Mouse (Mus musculus): Measurements from ENCODE around the gene Ankrd66. TPM values are rescaled to one million over a fixed set of nuclear protein-coding genes. Genes with fewer than 3 reads are reported as not detected.
"Not testable (repeated sequence)": the region's sequence is repeated elsewhere in the genome, so short reads cannot be mapped to it uniquely, and the experiment has no call there.

Gene Ankrd66
- total and polyA plus RNA-seq, 2 experiments from 2014 or later, result 0.10 to 1.2 TPM

DNA sequence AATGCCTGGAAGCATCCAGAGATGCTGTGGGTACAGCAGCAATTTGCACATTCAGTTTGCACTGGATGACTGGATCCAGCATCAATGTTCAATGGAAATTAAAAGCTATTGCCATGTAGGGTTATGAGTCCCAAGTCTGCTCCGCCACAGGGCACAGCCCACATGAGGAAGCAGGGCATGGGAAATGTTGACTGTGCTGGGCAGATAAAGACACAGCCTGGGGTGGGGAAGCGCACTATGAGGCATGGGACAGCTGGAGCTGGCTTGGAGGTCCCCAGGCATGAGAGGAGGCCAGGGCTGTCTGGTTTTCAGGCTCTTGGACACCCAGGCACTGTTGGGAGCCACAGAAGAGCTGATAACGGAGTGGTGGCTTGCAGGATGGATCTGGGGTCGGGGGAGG lies 601 bp upstream of the Ankrd66 start:
- Histone ChIP-seq H3K27me3 (ENCODE audit: insufficient read depth, low read length) (no peaks in the 10 kb centered on the region), H3K36me3 (ENCODE audit: insufficient read depth, low read length) (no peaks in the 10 kb centered on the region), H3K9ac (replicated peaks; ENCODE audit: low read length) (no peak overlapping the region), H3K9me3 (ENCODE audit: low read length) (no peaks in the 10 kb centered on the region), H3K4me2 (ENCODE audit: low read depth, low read length) (no peak overlapping the region), H3K27ac (no peak overlapping the region), H3K4me3 (ENCODE audit: low read length) (no peak overlapping the region), H3K4me1 (ENCODE audit: insufficient read depth, low read length) (no peaks in the 10 kb centered on the region)
- DNase-seq (ENCODE audit: low spot score) (no peak), ATAC-seq (no peak)
- TF ChIP-seq CTCF (IDR thresholded peaks at IDR 0.05; ENCODE audit: low read depth), result no peak
- 84% methylated on average over 4 of the region's 4 CpGs for WGBS

- Histone ChIP-seq H3K27me3 (ENCODE audit: insufficient read depth, low read length) (no peaks in the 10 kb centered on the region), H3K4me3 (ENCODE audit: low read length) (no peak overlapping the region), H3K9me3 (ENCODE audit: low read length) (no peaks in the 10 kb centered on the region), H3K9ac (replicated peaks; ENCODE audit: low read length) (no peak overlapping the region), H3K27ac (no peak overlapping the region), H3K36me3 (ENCODE audit: insufficient read depth, low read length) (no peaks in the 10 kb centered on the region), H3K4me1 (ENCODE audit: insufficient read depth, low read length) (0 out of 2 replicates have a peak, but pooled peaks cover 3% of the 10 kb centered on the region), H3K4me2 (ENCODE audit: low read depth, low read length) (no peak overlapping the region)
- ATAC-seq (no peak), DNase-seq (ENCODE audit: low spot score) (no peak)
- 90% methylated on average over 3 of the region's 3 CpGs for WGBS
- TF ChIP-seq CTCF (IDR thresholded peaks at IDR 0.05; ENCODE audit: low read depth), result no peak
These were observed 4.7 kb downstream of the Ankrd66 start for GRCm38 (mm10) chr17:43538767-43539166.

DNA sequence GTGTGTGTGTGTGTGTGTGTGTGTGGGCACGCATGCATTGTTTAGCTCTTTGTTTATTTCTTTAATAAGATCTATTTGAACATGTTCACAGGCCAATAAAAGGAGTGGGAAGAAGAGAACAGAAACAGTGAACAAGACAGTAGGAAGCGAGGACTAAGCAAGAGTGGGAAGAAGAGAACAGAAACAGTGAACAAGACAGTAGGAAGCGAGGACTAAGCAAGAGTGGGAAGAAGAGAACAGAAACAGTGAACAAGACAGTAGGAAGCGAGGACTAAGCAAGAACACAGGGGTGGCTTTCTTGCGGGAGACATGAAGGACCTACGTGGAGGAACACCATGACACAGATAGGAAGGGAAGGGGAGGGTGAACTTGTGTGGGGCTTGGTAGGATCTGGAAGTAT lies 6.6 kb downstream of the Ankrd66 start:
- not testable (repeated sequence) for H3K27me3 ChIP-seq (ENCODE audit: insufficient read depth, low read length); ATAC-seq; H3K9me3 ChIP-seq (ENCODE audit: low read length); DNase-seq (ENCODE audit: low spot score); H3K9ac ChIP-seq (replicated peaks; ENCODE audit: low read length); H3K36me3 ChIP-seq (ENCODE audit: insufficient read depth, low read length); H3K4me2 ChIP-seq (ENCODE audit: low read depth, low read length); H3K4me3 ChIP-seq (ENCODE audit: low read length); H3K27ac ChIP-seq; H3K4me1 ChIP-seq (ENCODE audit: insufficient read depth, low read length)
- 90% methylated on average over 6 of the region's 6 CpGs for WGBS

- Histone ChIP-seq H3K9me3 (ENCODE audit: low read length) (no peaks in the 10 kb centered on the region), H3K27me3 (ENCODE audit: insufficient read depth, low read length) (no peaks in the 10 kb centered on the region), H3K27ac (peak overlapping the region; percentile 62), H3K4me1 (ENCODE audit: insufficient read depth, low read length) (0 out of 2 replicates have a peak, but pooled peaks cover 3% of the 10 kb centered on the region), H3K4me3 (ENCODE audit: low read length) (0 out of 2 replicates have a peak overlapping the region, but pooled peaks have one; percentile 14), H3K4me2 (ENCODE audit: low read depth, low read length) (peak overlapping the region; percentile 35), H3K9ac (replicated peaks; ENCODE audit: low read length) (no peak overlapping the region), H3K36me3 (ENCODE audit: insufficient read depth, low read length) (no peaks in the 10 kb centered on the region)
- 6% methylated on average over 23 of the region's 23 CpGs for WGBS
- TF ChIP-seq CTCF (IDR thresholded peaks at IDR 0.05; ENCODE audit: low read depth), result peak; percentile 47; the same call in 1 of the 2 replicates
- DNase-seq (ENCODE audit: low spot score) (peak; percentile 85), ATAC-seq (peak; percentile 95)
These were observed 8.8 kb downstream of the Ankrd66 start for GRCm38 (mm10) chr17:43534362-43535222.

DNA sequence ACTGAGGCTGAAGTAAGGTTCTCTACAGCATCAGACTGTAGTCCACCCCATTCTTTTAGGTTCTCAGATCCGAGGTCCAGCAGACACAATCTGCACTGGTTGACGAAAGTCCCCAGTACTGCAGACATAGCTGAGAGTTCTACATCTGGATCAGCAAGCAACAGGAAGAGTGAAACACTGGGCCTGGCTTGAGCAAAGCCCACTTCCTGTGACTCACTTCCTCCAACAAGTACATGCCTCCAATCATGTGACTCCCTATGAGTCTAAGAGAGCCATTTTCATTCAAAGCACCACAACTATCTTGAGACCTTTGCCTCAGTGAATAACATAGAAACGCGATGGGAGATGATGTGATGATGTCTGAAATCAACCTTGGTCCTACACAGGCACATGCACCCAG lies 12.2 kb downstream of the Ankrd66 start:
- no peaks in the 10 kb centered on the region for H3K27me3 ChIP-seq (ENCODE audit: insufficient read depth, low read length)
- H3K9ac ChIP-seq (replicated peaks; ENCODE audit: low read length), result no peak overlapping the region
- no peak for DNase-seq (ENCODE audit: low spot score)
- no peaks in the 10 kb centered on the region for H3K36me3 ChIP-seq (ENCODE audit: insufficient read depth, low read length)
- H3K4me3 ChIP-seq (ENCODE audit: low read length), result no peak overlapping the region
- H3K9me3 ChIP-seq (ENCODE audit: low read length), result no peaks in the 10 kb centered on the region
- WGBS, result 97% methylated on average over 4 of the region's 4 CpGs
- no peak for ATAC-seq
- no peak overlapping the region for H3K27ac ChIP-seq
- no peak overlapping the region for H3K4me2 ChIP-seq (ENCODE audit: low read depth, low read length)
- 0 out of 2 replicates have a peak, but pooled peaks cover 3% of the 10 kb centered on the region for H3K4me1 ChIP-seq (ENCODE audit: insufficient read depth, low read length)
- TF ChIP-seq CTCF (IDR thresholded peaks at IDR 0.05; ENCODE audit: low read depth), result no peak

DNA sequence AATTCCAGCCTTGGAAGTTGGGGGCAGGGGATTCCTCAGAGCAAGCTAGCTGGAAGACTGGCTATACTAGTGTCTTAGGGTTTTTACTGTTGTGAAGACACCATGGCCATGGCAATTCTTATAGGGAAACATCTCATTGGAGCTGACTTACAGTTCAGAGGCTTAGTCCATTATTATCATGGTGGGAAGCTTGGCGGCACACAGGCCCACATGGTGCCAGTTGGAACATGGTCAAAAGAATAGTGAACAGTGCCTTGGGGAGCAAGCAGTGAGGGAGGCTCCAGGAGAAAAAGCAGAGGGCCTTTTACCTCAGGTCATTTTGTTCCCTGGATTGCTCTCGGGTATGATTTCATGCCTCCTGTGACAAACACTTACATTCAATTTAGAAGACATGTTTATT lies 12.9 kb downstream of the Ankrd66 start:
- DNase-seq (ENCODE audit: low spot score) (peak; percentile 54), ATAC-seq (peak; percentile 47; the same call in 1 of the 2 replicates)
- TF ChIP-seq CTCF (IDR thresholded peaks at IDR 0.05; ENCODE audit: low read depth), result no peak
- Histone ChIP-seq H3K4me2 (ENCODE audit: low read depth, low read length) (no peak overlapping the region), H3K9me3 (ENCODE audit: low read length) (no peaks in the 10 kb centered on the region), H3K4me1 (ENCODE audit: insufficient read depth, low read length) (0 out of 2 replicates have a peak, but pooled peaks cover 3% of the 10 kb centered on the region), H3K36me3 (ENCODE audit: insufficient read depth, low read length) (no peaks in the 10 kb centered on the region), H3K9ac (replicated peaks; ENCODE audit: low read length) (no peak overlapping the region), H3K27me3 (ENCODE audit: insufficient read depth, low read length) (no peaks in the 10 kb centered on the region), H3K27ac (no peak overlapping the region; the same call in 1 of the 2 replicates), H3K4me3 (ENCODE audit: low read length) (no peak overlapping the region)
- WGBS, result 42% methylated on average over 2 of the region's 2 CpGs

- Histone ChIP-seq H3K27ac (no peak overlapping the region), H3K9ac (replicated peaks; ENCODE audit: low read length) (no peak overlapping the region), H3K4me1 (ENCODE audit: insufficient read depth, low read length) (no peaks in the 10 kb centered on the region), H3K36me3 (ENCODE audit: insufficient read depth, low read length) (no peaks in the 10 kb centered on the region), H3K4me3 (ENCODE audit: low read length) (no peak overlapping the region), H3K9me3 (ENCODE audit: low read length) (0 out of 2 replicates have a peak, but pooled peaks cover under 1% of the 10 kb centered on the region), H3K4me2 (ENCODE audit: low read depth, low read length) (no peak overlapping the region), H3K27me3 (ENCODE audit: insufficient read depth, low read length) (no peaks in the 10 kb centered on the region)
- ATAC-seq, result no peak
- DNase-seq (ENCODE audit: low spot score), result no peak
- WGBS, result 84% methylated on average over 3 of the region's 3 CpGs
- TF ChIP-seq CTCF (IDR thresholded peaks at IDR 0.05; ENCODE audit: low read depth), result no peak
These were observed 23.3 kb downstream of the Ankrd66 start for GRCm38 (mm10) chr17:43520166-43520565.

Data from hindbrain, postnatal 0 days (tissue).